Mouse (Mus musculus) ZHBTc4 (cell line): Measurements from ENCODE around the gene Mfsd10.

ENCODE experiments used
- DNase-seq: peaks from one replicate; pipeline ENCODE4 v3.0.0-alpha.2; 2011; ENCODE audit warnings: low read depth, low spot score

The Mfsd10 gene

DNA sequence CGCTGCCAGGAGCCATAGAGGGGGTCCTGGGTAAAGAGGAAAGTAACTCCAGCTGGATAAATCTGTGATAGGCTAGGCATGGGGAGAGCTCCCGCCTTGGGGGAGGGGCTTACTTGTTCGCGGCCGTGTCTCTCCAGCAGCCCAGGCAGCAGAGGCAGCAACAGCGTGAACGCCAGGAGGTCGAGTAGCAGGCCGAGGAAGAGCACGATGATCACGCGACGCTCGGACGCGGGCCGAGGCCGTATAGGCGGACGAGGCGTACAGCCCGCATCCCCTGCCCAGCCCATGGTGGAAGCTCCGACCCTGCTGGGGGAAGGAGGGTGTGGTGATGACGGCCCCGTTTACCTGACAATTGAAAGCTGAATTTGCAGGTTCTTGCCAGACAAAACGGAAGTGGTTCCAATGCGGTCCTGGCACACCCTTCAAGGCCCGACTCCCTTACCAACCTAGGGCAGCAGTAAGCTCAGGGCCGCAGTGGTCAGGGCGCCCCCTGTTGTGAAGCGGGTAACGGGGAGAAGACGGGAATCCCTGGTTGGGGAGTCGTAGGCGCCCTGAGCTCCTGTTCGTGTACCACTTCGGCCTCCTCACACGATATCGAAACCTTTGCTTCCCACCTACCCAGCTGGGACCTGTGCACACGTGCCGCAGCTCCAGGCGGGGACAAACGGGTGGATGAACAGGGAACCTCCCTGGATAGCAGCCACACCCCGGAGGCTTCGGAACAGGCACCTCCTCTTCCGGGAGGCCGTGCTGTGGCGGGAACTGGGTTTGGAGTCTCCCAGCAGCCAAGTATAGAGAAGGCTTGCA lies at the start of gene Mfsd10:
Mfsd10 (minus strand) TSS at position 732 of the 807 bp plus-strand sequence.
- peak; percentile 96 for DNase-seq

- DNase-seq = peak; percentile 47
Observed at GRCm38 (mm10) chr5:34670280-34670679, 33.3 kb upstream of the Mfsd10 start.

GRCm38 (mm10) chr5:34669493-34669892 lies 32.5 kb upstream of the Mfsd10 start:
- peak; percentile 53 for DNase-seq

DNA sequence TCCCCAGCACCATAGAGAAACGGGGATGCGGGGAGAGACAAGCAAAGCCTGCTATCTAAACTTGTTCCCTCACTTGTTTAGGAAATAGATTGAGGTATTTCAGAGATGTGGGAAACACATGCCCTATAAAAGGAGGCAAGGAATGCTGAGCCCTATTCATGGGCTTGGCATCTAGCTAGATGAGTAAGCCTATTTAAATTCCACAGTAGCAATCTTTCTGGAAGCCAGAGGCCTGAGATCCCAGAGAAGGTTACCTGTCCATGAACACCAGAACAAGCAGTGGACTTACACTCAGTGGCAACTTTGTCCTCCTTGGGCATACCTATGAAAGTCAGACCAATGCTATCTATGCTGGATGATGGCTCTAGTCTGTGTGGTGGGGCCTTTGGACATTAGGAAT lies 26.2 kb upstream of the Mfsd10 start:
- no peak for DNase-seq

- no peak for DNase-seq
Observed at GRCm38 (mm10) chr5:34661909-34662308, 24.9 kb upstream of the Mfsd10 start.

DNA sequence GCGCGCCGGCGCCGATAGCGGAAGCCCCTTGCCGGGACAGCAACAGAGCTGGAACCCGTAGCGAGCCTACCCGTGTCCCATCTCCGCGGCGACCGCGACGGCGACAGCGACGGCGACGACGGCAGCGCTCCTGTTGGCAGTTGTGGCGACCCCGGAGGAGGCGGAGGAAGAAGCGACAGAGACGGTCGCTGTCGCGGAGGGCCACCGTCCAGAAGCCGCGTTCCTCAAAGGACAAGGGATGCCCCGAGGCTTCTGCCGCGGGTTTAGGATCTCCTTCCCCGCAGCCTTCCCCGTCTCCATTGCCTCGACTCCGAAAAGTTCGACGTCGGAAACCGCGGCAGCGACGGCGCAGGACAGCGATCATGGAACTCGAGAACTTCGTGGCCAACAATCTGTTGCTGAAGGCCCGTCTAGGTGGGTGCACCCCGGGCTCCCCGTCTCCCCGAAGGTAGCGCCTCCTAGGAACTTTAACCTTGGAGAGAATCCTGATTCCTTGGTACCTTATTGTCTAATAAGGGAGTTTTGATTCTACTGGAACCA lies 23.6 kb upstream of the Mfsd10 start:
- DNase-seq = no peak

GRCm38 (mm10) chr5:34659686-34660590 lies 22.9 kb upstream of the Mfsd10 start, which contains the start of the genes Nop14 and Grk4:
Gene Nop14 (minus strand): TSS chr5:34660148.
Gene Grk4 (plus strand): TSS chr5:34660379.
- DNase-seq = peak; percentile 100

- DNase-seq = no peak
Observed at GRCm38 (mm10) chr5:34657556-34657955, 20.5 kb upstream of the Mfsd10 start.

- no peak for DNase-seq
Observed at GRCm38 (mm10) chr5:34654881-34655280, 17.9 kb upstream of the Mfsd10 start.

- no peak for DNase-seq
Observed at GRCm38 (mm10) chr5:34652961-34653360, 15.9 kb upstream of the Mfsd10 start.

DNA sequence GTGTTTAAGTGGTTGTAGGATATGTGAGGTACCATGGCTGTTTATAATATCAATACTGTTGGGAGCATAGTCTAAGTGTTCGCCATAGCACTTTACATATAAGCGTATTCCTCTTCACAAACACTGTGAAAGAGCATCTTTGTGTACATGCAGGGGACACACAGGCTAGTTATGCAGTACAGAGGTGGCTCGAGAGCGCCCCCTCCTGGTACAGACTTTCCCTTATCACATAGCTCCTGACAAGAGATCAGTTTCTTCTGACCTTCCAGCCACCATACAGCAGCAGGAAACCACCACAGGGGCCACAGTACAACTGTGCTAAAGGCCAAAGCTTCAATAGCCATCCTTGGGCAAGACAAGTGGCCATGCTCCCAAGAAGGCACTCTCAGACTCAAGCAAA lies 10.6 kb upstream of the Mfsd10 start:
- peak; percentile 89 for DNase-seq

GRCm38 (mm10) chr5:34642932-34643331 lies 5.9 kb upstream of the Mfsd10 start:
- peak; percentile 75 for DNase-seq

DNA sequence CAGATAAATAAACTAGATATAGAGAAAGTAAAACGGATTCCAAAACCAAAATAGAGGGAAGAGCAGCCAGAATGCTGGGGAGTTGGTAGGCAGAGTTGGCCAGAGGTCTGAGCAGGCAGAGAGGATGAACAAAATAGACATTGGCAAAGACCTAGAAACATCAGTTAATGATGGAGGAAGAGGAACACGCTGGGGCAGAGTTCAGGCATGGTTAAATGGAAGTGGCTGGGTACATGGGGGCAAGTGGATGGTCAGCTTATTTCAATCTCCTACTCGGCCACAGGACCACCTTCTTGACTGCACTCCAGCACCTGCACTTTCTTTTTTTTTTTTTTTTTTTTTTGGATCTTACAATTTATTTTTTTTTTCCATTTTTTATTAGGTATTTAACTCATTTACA lies 5.0 kb upstream of the Mfsd10 start:
- no peak for DNase-seq

- no peak for DNase-seq
Observed at GRCm38 (mm10) chr5:34637591-34638156, 662 bp upstream of the Mfsd10 start.

- no peak for DNase-seq
Observed at GRCm38 (mm10) chr5:34635665-34636192, 1.3 kb downstream of the Mfsd10 start.

DNA sequence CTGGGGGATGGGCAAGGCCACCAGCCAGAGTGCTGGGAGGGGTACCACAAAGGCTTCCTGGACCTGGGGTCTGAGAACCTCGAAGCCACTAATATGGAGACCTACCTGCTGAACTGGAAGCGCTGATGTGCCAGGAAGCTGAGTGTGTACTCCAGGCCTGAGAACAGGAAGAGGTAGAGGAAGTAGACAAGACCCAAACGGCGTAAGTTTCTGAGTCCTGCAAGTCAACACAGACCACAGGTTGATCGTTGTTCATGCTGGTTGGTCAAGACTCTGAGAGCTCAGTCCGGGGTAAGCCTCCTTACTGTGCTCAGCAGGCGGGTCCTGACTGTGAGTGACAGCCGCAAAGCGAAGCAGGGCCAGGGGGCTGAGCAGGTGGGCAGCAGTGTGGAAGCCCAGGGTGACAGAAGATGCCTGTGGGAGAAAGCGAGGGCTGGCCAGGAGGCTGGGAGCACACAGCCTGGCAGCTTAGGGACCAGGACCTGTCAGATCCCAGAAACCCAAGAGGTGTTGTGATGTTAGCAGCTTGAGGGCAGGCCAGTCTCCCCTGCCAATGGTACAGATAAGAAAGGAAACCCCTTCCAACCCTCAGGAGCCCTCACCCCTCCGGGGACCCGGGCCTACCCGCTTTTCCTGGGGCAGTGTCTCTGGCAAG lies 2.1 kb downstream of the Mfsd10 start:
- no peak for DNase-seq

DNA sequence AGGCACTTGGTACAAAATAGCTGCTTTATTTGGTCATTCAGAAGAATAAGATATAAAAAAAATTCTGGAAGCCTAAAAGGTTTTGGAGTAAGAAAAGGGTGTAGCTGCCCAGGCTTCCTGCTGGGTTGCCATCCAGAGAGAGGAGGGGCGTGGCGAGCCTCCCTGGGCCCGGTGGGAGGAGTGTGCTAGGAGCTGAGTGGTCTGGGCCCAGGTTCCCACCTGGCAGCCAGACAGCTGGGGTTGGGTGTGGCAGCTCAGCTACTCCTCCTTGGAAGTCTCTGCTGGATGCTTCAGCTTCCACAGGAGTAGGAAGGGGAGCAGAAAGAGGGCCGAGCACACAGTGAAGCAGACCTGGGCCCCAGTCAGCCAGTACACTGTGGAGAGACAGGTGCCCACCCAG lies 3.4 kb downstream of the Mfsd10 start:
- DNase-seq = peak; percentile 96

DNA sequence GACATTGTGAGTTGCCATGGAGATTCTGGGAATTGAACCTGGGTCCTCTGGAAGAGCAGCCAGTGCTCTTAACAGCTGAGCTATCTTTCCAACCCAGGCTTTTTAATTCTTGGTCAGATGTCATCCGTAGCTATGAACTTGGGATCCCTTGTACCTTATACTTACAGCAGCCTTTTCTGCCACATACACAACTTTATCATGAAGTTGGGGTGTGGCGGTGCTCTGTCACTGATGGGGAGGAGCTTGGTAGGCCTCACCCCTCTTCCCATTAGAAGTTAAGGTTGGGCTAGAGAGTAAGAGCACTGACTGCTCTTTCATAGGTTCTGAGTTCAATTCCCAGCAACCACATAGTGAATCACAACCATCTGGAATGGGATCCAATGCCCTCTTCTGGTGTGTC lies 4.0 kb downstream of the Mfsd10 start:
- no peak for DNase-seq

DNA sequence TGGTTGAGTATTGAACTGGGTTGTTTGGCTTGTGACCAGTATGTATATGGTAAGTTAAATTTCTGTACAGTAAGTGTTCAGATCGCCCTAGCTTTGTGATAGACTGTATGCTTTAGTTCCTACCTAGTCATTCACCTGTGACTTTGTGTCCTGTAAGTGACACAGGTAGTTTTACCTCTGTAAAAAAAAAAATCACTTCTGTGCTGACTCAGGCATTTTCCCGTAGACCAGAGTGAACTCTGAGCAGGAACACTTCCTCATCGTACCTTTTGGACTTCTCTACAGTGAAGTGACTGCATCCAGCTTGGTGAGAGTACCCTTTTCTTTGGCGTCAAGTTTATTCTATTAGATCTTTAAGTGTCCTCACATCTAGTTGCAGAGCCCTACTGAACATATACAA lies 27.0 kb downstream of the Mfsd10 start:
- no peak for DNase-seq

GRCm38 (mm10) chr5:34608226-34608625 lies 28.8 kb downstream of the Mfsd10 start:
- DNase-seq = no peak
